Mouse (Mus musculus): Measurements from ENCODE around the gene Fbxw21. TPM values are rescaled to one million over a fixed set of nuclear protein-coding genes. Genes with fewer than 3 reads are reported as not detected.
A peak's percentile ranks its signal among the peaks of the same experiment; 100 is the strongest.

The Fbxw21 gene
- total RNA-seq, 2 experiments from 2014 or later: not detected

GRCm38 (mm10) chr9:109123266-109123665 lies 38.6 kb downstream of the Fbxw21 start:
- no peak for DNase-seq (ENCODE audit: low spot score in 2 of 2)
- H3K4me3 ChIP-seq: no peak overlapping the region
- no peak overlapping the region for H3K27ac ChIP-seq
- no peak for TF ChIP-seq CTCF (conservative IDR thresholded peaks at IDR 0.05)

- no peak overlapping the region for H3K4me3 ChIP-seq
- TF ChIP-seq CTCF (conservative IDR thresholded peaks at IDR 0.05): peak; percentile 77
- DNase-seq (ENCODE audit: low spot score in 2 of 2): peak; percentile 37 to 43
- no peak overlapping the region for H3K27ac ChIP-seq
Observed at GRCm38 (mm10) chr9:109122553-109123085, 39.2 kb downstream of the Fbxw21 start.

- no peak for DNase-seq (ENCODE audit: low spot score in 2 of 2)
- no peak for TF ChIP-seq CTCF (conservative IDR thresholded peaks at IDR 0.05)
- Histone ChIP-seq H3K4me3 (no peak overlapping the region), H3K27ac (no peak overlapping the region)
Observed at GRCm38 (mm10) chr9:109120956-109121355, 40.9 kb downstream of the Fbxw21 start.

- TF ChIP-seq CTCF (conservative IDR thresholded peaks at IDR 0.05): no peak
Observed at GRCm38 (mm10) chr9:109119571-109119970, 42.3 kb downstream of the Fbxw21 start.

GRCm38 (mm10) chr9:109118106-109118505 lies 43.7 kb downstream of the Fbxw21 start:
- no peak for DNase-seq (ENCODE audit: low spot score in 2 of 2)
- Histone ChIP-seq H3K27ac (no peak overlapping the region), H3K4me3 (no peak overlapping the region)
- TF ChIP-seq CTCF (conservative IDR thresholded peaks at IDR 0.05): no peak

More at GRCm38 (mm10) chr9:109119571-109119970, 42.3 kb downstream of the Fbxw21 start:
- DNase-seq (ENCODE audit: low spot score in 2 of 2): no peak
- Histone ChIP-seq H3K4me3 (no peak overlapping the region), H3K27ac (no peak overlapping the region)

- no peak for DNase-seq (ENCODE audit: low spot score in 2 of 2)
- TF ChIP-seq CTCF (conservative IDR thresholded peaks at IDR 0.05): no peak
- no peak overlapping the region for H3K4me3 ChIP-seq
- no peak overlapping the region for H3K27ac ChIP-seq
Observed at GRCm38 (mm10) chr9:109116205-109116604, 45.6 kb downstream of the Fbxw21 start.

GRCm38 (mm10) chr9:109114871-109115270 lies 47.0 kb downstream of the Fbxw21 start:
- DNase-seq (ENCODE audit: low spot score in 2 of 2): no peak
- H3K4me3 ChIP-seq: no peak overlapping the region
- TF ChIP-seq CTCF (conservative IDR thresholded peaks at IDR 0.05): no peak
- H3K27ac ChIP-seq: no peak overlapping the region

- no peak for TF ChIP-seq CTCF (conservative IDR thresholded peaks at IDR 0.05)
- H3K27ac ChIP-seq: no peak overlapping the region
- H3K4me3 ChIP-seq: no peak overlapping the region
- DNase-seq (ENCODE audit: low spot score in 2 of 2): no peak
Observed at GRCm38 (mm10) chr9:109114276-109114675, 47.6 kb downstream of the Fbxw21 start.

GRCm38 (mm10) chr9:109113331-109113730 lies 48.5 kb downstream of the Fbxw21 start:
- no peak for TF ChIP-seq CTCF (conservative IDR thresholded peaks at IDR 0.05)
- no peak for DNase-seq (ENCODE audit: low spot score in 2 of 2)
- no peak overlapping the region for H3K4me3 ChIP-seq
- H3K27ac ChIP-seq: no peak overlapping the region

- Histone ChIP-seq H3K27ac (no peak overlapping the region), H3K4me3 (no peak overlapping the region)
- TF ChIP-seq CTCF (conservative IDR thresholded peaks at IDR 0.05): no peak
- DNase-seq (ENCODE audit: low spot score in 2 of 2): no peak
Observed at GRCm38 (mm10) chr9:109111591-109111990, 50.2 kb downstream of the Fbxw21 start.

GRCm38 (mm10) chr9:109111101-109111500 lies 50.7 kb downstream of the Fbxw21 start:
- Histone ChIP-seq H3K27ac (no peak overlapping the region), H3K4me3 (no peak overlapping the region)
- TF ChIP-seq CTCF (conservative IDR thresholded peaks at IDR 0.05): no peak
- no peak for DNase-seq (ENCODE audit: low spot score in 2 of 2)

GRCm38 (mm10) chr9:109110240-109110639 lies 51.6 kb downstream of the Fbxw21 start:
- H3K27ac ChIP-seq: no peak overlapping the region
- no peak for DNase-seq (ENCODE audit: low spot score in 2 of 2)
- TF ChIP-seq CTCF (conservative IDR thresholded peaks at IDR 0.05): no peak

GRCm38 (mm10) chr9:109107341-109107740 lies 54.5 kb downstream of the Fbxw21 start:
- Histone ChIP-seq H3K4me3 (no peak overlapping the region), H3K27ac (no peak overlapping the region)
- no peak for TF ChIP-seq CTCF (conservative IDR thresholded peaks at IDR 0.05)
- no peak for DNase-seq (ENCODE audit: low spot score in 2 of 2)

More at GRCm38 (mm10) chr9:109110240-109110639, 51.6 kb downstream of the Fbxw21 start:
- H3K4me3 ChIP-seq: no peak overlapping the region

- DNase-seq (ENCODE audit: low spot score in 2 of 2): no peak
- Histone ChIP-seq H3K4me3 (no peak overlapping the region), H3K27ac (peak overlapping the region; percentile 51; the same call in 1 of the 2 replicates)
- TF ChIP-seq CTCF (conservative IDR thresholded peaks at IDR 0.05): no peak
Observed at GRCm38 (mm10) chr9:109105648-109106047, 56.2 kb downstream of the Fbxw21 start.

Measured in layer of hippocampus, adult 2 months (tissue).